Mouse (Mus musculus) thymus, postnatal 25 days (tissue): ENCODE measurements around the gene Sorbs1.

ENCODE experiments used
- DNase-seq: peaks from one replicate; pipeline ENCODE4 v3.0.0; 2022

The Sorbs1 gene

DNA sequence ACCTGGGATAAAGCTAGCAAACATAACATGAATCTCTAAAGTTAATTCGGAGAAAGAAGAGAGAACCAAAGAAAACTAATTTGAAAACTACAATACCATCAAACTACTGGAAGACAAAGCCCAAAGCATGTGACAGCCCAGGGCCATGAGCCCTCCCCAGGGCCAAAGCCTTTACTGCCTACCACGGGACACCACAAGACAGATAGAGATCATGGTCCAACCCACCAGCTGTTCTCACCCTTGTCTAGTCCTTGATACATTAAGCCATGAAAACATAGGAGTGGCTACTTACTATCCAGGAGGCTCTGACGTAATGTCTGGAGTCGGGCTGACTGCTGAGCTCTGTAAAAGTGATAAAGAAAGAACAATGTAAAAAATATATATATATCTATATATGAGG, 176.9 kb downstream of the Sorbs1 start:
- DNase-seq: no peak

DNA sequence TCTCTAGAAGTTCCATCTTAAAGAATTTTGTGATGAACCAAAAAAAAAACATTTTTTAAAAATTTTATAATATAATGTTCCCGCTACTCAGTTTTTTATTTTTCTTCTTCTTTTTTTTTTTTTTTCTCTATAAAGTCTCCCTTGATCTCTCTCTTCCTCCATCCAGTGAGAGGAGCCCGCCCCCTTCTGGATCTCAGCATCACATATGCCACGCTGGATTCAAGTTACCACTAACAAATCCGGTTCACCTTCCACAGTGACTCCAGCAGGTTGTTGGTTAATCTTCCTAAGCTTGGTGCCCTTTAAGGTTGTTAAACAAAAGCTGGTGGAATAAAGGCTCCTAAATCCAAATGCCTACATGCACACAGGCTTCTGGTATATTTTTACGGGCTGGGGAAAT, 179.7 kb downstream of the Sorbs1 start:
- DNase-seq: peak; percentile 12

DNA sequence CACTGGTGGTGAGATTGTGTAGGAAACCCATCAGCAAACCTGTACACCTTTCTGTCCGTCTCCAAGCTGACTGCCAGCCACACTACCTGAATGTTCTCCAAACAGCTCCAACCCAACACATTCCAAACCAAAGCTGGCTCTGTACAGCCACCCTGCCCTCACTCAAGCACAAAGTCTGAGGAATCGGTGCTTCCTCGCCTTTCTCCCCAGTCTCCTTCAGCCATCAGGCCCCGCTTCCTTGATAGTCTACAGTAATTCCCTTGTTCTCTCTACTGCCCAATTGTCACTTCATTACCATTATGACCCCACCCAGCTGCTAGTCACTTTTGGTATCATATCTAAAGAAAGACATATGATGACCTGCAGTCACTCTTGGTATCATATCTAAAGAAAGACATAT, 180.5 kb downstream of the Sorbs1 start:
- DNase-seq: no peak

DNA sequence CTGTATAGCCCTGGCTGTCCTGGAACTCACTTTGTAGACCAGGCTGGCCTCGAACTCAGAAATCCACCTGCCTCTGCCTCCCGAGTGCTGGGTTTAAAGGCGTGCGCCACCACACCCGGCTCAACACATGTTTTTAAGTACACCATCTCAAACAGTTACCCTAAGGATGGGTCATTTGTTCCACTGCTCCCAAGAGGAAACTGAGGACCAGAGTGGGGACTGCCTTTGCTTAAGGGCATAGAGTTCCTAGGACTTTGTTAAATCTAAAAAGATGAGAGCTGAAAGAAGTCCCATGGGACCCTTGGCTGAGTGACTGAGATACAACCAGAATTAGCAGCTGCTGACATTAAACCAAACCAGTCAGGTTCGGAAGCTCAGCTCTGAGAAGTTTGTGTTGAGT, 181.3 kb downstream of the Sorbs1 start:
- DNase-seq: no peak

DNA sequence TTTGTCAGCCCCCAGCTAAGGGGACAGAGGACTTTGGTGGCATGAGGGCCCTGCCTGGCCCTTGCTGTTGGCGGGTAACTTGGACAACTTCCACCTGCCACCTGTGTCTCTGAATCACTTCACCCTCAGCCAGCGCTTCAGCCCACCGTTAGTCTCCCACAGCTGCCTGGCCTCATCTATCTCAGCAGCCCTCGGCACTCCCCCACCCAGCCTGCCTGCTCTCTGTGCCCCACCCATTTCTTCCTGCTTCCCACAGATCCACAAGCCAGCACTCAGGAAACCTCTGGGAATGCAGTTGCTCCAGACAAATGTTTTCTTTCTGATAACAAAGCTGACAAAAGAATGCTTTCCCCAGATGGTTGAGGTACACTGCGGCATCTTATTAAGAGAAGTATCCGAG, 181.7 kb downstream of the Sorbs1 start:
- DNase-seq: no peak

DNA sequence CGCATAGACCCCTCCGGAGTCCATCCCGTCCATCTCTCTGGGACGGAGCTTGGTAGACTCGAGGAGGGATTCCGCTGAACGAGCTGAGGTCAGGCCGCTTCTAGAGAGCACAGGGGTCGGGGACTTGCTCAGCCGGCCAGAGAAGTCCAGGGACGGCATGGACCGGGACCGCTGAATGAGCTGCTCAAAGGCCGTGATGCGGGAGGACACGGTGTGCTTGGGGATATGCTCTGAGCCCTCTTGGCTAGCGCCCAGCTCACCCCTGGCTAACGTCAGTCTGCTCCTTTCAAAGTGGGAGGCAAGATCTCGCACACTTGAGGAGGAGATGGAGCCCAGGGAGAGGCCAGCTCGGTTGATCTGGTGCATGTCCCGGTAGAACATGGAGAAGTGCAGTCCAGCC, 187.5 kb downstream of the Sorbs1 start:
- DNase-seq: no peak

DNA sequence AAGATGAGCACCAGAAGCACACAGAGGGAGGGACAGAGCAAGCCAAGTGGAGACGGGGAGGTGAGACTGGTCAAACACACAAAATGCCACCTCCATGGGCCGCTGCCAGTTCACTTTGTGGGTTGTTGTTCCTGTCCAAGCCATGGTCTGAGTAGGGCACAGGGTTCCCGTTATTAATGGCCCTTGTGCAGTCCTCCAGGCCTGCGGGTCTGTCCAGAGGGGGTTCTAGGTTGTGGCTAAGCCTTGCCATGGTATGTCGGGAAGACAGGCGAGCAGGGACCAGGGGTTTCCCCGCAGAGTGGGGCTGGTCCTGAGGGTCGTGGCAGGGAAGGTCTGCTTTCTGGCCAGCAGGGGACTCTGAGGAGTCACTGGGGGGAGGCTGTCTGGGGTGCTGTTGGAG, 188.2 kb downstream of the Sorbs1 start:
- no peak for DNase-seq

DNA sequence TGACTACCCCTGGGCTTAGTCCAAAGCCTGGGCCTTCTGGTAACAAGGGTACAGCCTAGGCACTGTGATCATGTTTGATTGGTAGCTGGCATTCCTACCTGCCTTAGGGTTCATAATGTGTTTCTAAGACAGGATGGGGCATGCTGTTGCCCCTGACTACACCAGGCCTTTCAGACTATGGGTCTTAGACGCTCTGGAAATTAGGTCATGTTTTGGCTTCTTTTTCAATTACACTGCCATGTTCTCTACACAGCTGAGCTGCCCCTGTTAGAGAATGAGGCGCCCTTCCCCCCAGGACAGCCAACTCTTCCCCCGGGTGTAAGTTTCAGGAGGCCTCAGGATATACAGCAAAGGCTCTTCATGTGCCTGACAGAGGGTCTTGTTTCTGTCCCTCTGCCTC, 191.4 kb downstream of the Sorbs1 start:
- DNase-seq: no peak

DNA sequence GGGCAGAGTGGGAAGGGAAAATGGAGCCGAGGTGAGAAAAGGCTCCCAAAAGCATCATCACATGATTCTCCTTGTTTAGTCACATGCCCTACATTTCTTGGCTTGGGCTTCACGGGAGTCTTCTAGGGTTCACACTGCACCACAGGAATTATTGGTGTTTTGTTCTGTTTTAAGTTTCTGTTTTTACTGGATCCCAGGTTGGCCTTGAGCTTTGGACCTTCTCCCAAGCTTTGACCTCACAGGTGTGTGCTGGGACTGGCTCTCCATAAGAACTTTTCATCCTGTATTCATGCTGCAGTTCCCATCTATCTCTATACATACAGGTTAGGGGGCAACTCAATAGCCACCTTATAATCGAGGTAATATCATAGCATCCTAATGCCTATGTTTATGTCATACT, 194.4 kb downstream of the Sorbs1 start:
- no peak for DNase-seq

DNA sequence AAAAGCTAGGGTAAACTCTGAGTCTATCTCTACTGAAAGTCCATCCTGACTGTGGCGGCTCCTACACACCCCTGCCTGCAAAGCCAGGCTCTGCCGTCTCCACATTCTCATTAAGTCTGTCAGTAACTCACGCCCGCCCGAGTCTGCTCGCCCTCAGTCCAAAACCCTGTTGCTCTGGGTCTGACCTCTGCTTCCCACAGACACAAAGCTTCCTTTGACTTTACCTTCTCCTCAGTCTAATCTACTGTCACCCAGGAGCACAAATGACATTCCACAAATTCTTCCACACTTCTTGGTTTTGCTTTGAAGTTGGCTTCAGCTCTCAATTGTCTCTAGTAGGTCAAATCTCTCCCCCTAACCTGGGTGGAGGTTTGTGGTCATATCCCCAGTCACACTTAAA, 195.1 kb downstream of the Sorbs1 start:
- DNase-seq: no peak

DNA sequence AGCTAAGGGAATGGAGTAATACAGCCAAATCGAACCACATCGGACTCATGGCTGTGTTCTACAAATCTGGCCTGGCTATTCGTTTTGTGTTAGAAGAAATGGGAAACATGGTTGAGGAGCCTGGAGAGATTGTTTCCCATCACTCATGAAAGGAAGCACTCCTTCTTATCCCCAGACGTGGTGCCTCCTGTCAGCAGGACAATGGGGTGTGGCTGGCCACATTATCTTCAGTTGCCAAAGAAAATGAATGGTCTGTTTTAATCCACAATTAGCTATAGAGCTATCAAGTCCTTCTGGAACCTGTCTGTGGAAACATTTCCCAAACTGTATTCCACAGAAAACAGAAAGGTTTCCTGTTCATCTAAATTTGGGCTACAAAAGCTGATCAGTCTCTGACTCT, 196.6 kb downstream of the Sorbs1 start:
- no peak for DNase-seq

DNA sequence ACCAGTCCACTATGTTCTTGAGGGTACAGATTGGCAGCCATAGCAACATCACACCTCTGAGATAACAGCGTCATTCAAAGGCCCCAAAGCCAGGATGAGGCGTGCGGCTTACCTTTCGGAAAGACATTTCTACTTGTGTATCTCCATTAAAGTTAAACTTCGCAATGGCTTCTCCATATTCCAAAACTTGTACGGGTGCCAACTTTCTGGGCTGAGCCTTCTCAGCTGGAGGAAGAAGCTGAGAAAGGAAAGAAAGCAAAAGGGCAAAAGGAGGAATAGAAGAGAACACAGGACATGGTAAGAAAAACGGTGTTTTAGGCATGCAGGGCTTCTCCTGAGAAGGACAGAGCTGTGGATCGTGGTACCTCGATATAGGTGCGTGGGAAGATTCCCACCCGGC, 199.3 kb downstream of the Sorbs1 start:
- DNase-seq: no peak

DNA sequence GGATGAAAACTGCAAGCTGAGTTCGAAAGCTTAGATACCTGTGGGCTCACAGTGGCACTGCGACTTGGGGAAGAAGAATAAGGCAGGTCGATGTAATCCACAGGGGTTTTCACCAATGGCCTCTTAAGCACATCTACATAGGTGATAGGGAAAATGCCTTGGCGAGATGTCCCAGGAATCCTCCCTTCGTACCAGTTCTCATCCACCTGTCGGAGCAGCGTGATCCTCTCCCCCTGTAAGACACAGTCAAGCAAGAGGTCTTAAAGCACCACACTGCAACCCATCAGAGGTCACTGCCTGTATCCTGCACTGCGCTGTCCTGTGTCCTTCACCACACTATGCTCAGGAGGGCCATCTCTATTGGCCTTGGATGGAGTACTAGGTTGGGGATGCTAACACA, 201.9 kb downstream of the Sorbs1 start:
- DNase-seq: no peak

DNA sequence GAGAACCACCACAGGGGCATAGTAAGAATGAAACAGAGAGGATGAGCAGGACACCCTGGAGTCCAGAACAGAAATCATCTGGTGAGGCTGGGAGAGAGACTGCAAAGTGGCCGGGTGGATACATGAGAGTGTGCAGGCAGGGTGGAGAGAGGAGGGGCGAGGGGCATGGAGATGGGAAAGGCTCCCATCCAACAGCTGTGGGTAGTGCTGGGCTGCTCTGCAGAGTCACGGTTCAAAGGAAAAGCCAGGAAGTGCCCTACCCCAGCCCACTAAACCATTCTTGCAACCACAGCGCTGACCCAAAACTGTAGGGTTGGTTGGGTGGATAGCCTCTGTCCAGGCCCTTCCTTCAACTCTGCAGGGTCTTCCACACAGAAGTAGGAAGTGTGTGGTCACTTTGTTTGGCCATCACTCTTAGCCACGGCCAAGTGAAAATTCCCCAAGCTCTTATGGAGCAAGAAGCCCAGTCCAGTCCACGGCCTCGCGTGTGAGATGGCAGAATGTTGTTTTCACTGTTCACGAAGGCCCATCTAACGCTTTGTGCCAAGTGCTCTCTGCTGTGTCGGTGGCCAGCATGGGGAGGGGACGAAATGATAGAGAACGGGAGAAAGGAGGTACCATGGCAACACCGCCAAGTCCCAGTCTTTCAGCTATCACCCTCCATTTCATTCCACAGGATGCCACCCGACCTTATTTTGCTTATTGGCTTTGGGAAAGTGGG, 203.0 kb downstream of the Sorbs1 start:
- DNase-seq: no peak

DNA sequence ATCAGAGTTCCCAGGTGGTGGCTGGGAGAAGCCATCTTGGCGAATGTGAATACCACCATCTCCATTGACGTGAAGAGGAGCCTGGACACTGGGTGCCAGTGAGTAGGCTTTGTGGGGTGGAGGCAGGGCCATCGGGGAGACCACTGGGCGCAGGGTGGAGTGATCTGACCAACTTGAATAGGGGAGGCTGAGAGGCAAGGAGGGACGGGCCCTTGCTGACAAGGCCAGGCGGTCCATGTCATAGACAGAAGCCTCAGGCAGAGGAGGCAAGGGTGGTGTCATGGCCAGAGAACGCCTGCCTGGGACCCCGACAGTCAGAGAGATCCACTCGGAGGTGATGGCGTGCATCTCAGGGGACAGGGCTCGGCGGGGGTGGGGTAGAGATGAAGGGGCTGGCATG, 203.7 kb downstream of the Sorbs1 start:
- DNase-seq: no peak

DNA sequence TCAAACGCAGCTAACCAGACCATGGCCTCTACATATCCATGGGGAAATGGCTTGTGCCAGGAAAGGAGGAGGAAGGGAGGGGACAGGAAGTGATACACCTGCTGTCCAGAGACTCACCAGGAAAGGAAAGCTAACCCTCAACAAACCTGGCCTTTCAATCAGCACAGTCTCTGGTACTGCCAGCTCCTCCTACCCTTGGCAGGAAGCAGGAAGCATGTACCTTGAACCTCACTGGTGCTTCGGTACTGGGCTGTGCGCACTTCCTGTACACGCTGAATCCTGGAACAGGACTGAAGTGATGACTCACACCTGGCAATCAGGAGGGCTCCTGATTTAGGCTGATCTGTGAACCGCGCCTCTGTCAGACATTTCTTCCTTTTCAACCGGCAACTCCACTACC, 206.0 kb downstream of the Sorbs1 start:
- DNase-seq: no peak

DNA sequence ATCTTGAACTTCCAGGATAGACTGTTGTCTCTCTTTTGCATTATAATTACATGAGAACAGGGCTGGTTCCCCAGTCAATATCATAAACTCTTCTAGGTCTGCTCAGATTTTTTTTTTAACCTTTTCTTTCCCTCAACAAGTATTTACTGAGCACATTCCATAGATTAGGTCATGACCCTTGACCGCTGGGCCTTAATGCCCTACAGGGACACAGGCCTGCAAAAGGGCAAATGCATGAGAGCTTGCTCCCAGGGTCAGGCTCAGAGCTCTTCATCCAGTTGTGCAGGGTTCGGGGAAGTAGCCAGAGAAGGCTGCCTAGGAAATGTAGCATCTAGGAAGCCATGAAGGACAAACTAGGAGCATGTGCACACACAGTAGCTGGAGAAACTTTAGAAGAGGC, 206.9 kb downstream of the Sorbs1 start:
- DNase-seq: no peak

DNA sequence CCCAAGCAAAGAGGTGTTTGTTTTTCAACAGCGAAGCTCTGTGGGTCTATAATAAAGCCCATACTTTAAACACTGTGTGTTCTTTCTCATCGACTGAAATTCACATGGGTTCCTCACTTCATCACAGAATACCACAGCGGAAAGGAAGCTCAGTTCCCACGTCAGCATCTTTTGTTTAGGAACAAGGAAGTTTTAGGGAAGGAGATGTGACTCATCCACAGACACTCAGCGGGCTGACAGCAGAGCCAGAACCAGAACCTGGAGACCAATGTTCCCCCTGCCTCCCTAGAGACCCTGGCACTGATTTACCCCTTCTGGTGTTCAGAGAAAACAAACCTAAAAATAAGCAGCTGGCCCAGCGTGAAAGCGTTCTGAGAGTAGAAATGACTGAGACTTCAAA, 208.1 kb downstream of the Sorbs1 start:
- no peak for DNase-seq

DNA sequence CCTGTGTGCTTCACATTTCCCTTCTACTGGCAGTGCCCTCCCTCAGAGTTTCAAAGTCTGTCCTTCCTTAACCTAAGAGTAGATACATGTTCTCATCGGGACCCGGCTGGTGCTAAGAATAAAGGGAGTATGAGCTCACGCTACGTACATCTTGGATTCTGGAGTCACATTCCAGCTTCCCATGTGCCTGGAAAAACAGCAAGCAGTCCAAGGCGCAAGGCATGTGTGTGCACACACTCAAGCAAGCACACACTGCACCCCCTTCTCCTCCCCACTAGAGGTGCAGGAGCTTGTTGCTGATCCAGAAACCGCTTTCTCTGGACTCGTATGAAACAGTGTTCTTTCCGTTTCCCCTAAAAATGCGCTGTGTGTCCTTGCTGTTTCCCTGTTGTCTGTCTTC, 210.7 kb downstream of the Sorbs1 start:
- no peak for DNase-seq

DNA sequence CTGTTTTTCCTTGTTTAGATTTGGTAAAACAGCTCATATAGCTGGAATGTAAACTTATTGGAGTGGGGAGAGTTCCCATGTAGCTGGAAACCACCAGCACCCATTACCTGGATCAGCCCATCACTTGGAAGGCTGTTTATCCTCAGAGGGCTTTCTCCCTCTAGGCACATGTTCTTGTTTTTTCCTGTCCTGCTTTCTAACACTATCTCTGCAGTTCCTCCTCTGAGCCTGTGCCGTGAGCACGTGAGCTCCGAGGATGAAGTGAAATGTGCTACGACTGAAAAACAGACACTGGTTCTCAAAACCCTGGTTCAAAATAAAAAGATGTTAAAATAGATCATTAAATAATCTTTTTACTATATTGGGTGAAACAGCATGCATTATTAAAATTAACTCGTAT, 211.1 kb downstream of the Sorbs1 start:
- DNase-seq: no peak

DNA sequence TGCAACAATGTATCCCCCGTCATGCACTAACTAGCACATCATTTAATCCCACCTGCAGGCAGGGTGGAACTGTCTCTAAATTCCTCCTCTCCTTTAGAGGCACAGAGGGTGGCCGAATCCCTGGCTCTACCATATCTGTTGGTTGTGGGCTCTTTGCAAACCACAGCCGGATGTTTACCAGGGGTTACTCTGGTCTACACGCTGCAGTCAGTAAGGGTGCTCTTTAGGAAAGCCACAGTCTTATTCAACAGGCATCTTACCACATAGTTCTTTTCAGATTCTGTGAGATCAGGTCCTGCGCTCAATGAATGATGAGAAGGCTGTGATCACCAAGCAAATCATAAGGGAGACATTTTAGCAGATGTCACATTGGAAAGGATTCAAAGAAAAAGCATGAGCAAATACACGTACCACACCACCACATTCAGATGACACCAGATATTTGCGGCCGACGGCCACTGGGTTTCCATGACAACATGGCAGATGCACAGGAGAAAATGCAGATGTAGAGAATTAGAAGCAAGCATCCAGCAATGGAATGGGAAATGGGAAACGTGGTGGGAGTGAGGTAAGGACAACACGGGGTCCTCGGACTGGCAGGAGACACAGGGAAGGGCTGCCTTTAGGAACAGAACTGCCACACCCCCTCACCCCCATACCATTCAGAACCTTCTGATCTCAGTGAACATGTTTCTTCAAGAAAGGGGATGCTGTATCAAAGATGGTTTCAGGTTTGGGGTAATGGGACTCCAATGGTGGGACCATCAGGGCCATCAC, 213.4 kb downstream of the Sorbs1 start:
- no peak for DNase-seq

DNA sequence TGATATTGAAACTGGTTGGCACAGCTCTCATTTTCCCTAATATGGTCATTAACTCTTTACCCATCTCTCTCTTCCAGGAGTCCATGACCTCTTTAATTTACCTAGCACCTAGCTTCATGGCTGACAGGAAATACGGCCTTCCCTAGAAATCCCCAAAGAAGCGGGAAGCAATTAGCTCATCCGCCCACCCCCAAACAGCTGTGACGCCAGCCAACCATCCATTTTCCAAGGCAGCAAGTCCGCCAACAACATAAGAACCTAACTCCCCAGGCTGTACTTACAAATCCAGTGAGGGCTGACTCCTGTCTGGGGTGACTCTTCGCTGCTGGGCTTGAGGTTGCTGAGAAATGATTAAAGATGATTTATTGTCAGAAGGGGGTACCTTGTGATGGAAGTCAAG, 214.4 kb downstream of the Sorbs1 start:
- no peak for DNase-seq

DNA sequence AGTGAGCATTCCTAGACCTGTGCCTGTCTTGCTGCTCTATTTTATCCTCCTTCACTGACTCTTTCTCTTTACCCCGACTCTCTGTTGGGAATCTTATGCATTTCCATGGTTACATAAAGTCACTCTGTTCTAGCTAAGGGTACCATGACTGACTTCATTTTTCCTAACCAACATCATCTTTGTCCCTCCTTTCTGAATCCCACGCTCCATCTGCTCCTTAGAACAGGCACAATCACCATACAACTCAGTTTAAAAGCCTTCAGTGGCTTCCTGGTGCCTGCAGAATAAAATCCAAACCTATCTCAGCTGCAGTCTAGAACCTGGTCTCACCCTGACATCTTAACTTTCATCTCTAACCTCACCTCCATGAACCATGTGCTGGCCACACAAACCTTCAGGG, 215.0 kb downstream of the Sorbs1 start:
- DNase-seq: no peak

DNA sequence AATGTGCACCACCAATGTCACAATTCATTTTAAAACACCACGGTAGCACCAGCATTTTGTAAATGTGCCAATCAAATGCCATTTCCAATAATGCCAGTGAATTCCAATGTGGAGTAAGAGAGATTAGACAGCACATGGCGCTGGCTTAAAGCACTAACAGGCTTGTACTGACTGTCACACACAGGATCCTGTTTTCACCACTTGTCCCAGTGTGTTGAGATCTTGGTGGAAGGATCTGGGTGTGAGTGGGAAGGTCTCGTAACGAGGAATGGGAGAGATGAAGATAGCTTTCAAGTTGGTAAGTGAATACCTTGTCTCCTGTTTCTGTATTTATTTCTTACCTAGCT, 215.8 kb downstream of the Sorbs1 start:
- DNase-seq: no peak
